Mouse (Mus musculus) stomach, postnatal 0 days (tissue): ENCODE results near the gene Aurkb.

Experiments used
- CTCF ChIP-seq: IDR thresholded peaks from 2 replicates; pipeline ENCODE4 v1.5.1; 2016; ENCODE audit warnings: antibody characterized with exemption, low read depth, mild to moderate bottlenecking, moderate library complexity
- EP300 ChIP-seq: optimal IDR thresholded peaks from 2 replicates; pipeline ENCODE3; 2016; ENCODE audit warnings: antibody characterized with exemption

DNA sequence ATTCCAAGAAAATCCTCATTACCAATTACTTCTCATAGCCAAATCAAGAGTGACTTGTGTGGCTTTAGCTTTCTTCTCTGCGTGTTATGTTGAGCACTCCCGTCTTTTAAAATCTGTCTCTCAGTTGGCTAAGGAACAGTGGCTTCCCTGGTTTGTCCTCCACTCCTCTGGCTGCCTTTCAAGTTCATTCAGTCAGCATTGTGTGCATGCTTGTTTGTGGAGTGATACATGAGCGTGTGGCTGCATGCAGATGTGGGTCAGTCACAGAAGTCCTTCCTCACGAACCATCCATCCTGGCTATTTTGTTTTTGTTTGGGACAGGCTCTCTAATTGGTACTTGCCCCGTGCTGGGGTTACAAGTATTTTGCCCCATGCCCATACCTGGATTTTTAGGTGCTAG lies 31.1 kb downstream of the Aurkb start:
- TF ChIP-seq CTCF (no peak), EP300 (no peak)
